Mouse (Mus musculus) lung, adult 2 months (tissue): ENCODE measurements around the gene Gid8. TPM values are rescaled to one million over a fixed set of nuclear protein-coding genes. Genes with fewer than 3 reads are reported as not detected.

ENCODE experiments used
- DNase-seq: peaks from one replicate; pipeline ENCODE4 v3.0.0; 2022
- H3K4me1 ChIP-seq: fragments of 200-500 bp; 2 replicates; pipeline ENCODE4 v1.6.1; 2011; ENCODE audit warnings: low read length; ENCODE audit not compliant: control insufficient read depth, insufficient read depth
- H3K4me3 ChIP-seq: fragments of 200-500 bp; replicated peaks from 2 replicates; pipeline ENCODE3; 2011; ENCODE audit warnings: low read depth, mild to moderate bottlenecking, control low read depth, low read length; ENCODE audit errors: extremely low read depth
- CTCF ChIP-seq: fragments of 200-500 bp; IDR thresholded peaks from 2 replicates; pipeline ENCODE4 v1.5.1; 2011; ENCODE audit warnings: mild to moderate bottlenecking, low read length, control low read depth; ENCODE audit not compliant: insufficient read depth
- POLR2A ChIP-seq: fragments of 200-500 bp; IDR thresholded peaks from 2 replicates; pipeline ENCODE4 v1.6.1; 2011; ENCODE audit warnings: low read depth, mild to moderate bottlenecking, control low read depth, low read length, borderline replicate concordance; ENCODE audit errors: extremely low read depth
- WGBS: fragments of 180-500 bp; shearing (Covaris S2); methylation state at CpG from one replicate; pipeline ENCODE4 v1.1.7; 2018; 5-methylcytosine and 5-hydroxymethylcytosine counted together
- polyA plus RNA-seq: library from polyadenylated mRNA; depleted of rRNA; stranded (reverse); fragments of >200 nt; gene quantifications from 2 replicates; pipeline ENCODE4 v1.2.3, GENCODE M21; 2012

Gid8 gene
- polyA plus RNA-seq, 1 experiment = 27.8 TPM

DNA sequence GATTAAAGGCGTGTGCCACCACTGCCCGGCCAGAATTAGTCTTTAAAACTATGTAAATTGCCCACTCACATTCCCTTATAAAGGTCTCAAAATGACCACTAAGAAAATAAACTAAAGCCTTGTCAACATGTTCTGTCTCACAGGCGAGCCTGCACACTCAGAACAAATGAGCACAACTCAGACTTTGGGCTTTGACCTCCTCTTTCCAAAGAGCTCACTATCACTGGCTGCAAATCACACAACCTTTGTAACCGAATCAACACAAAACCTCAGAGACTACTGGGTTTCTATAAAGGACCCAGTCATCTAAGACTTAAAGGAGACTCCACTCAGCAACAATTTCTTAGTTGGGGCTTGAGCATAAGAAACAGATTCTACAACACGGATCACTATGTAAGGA, 9.5 kb upstream of the Gid8 start:
- peaks cover 17% of the 10 kb centered on the region for H3K4me1 ChIP-seq
- TF ChIP-seq POLR2A (no peak), CTCF (no peak)
- H3K4me3 ChIP-seq = peak overlapping the region; percentile 96
- WGBS = 50% methylated on average over 5 of the region's 5 CpGs
- DNase-seq = no peak

DNA sequence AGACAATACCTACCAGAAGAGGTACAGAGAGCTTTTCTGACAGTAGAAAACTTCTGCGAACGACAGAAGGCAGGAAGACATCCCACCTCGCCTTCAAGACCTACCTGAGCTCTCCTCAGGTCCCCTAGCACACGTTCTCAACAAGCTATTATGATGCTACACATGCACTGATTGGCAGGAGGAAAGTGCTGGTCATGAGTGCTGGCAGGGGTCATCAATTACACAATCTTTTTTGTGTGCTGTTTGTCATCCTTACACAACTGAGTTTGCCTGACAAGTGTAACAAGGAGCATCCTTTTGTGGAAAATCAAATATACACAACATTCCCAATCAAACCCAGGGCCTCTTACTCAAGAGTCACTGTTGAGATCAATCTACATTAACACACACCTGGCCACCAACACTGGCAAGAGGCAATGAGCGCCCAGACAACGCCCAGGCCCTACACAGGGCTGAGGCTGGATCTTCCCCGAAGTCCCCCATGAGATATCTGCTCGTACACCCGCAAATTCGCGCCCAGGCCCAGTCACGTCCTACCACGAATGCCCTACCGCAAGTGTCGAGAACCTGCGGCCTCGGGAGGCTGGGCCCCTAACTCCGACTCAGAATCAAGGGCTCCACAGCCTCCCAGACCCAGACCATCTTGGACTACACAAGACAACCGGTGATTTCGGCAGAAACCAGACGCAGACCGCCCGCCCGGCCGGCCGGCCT, 8.7 kb upstream of the Gid8 start:
- H3K4me3 ChIP-seq = peak overlapping the region; percentile 96
- no peak for TF ChIP-seq CTCF
- TF ChIP-seq POLR2A = no peak
- no peak for DNase-seq
- H3K4me1 ChIP-seq = peaks cover 17% of the 10 kb centered on the region
- WGBS = 2% methylated on average over 26 of the region's 26 CpGs

DNA sequence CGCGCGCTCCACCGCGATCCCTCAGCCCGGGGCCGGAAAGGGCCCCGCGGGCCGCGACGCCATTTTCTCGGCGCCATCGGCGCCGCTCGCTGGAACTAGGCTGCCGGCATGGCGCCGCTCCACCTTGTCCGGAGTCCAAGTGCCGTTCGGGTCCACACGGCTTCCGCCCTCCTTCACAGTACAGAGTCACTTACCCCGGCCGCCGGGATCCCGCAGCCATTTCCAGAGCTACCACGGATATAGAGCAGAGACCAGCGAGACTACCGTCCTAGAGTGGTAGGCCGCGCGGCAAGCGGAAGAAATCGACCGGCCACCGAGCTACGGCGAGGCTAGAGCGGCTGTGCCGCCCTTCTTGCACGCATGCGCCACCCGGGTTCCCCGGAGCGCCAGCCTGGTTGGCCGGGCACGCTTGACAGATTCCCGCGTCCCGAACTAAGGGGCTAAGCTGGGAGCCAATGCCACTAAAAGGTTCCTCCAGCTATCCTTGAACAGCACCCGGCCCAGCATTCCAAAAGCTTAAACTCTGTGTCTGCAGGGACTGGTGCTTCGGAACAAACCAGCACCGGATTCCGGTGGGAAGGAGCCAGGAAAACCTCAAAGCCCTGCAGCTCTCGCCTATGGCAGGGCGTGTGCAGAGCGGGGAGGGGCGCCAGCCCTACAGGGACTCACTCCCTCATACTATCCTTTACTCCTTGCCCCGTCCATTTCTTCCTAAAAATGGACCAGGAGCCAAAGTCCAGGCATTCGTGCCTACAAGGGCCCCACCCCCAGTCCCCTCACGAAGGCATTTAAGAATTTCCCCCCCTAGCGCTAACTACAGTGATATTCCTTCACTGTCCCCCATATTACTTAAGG, 7.9 kb upstream of the Gid8 start:
- TF ChIP-seq POLR2A (peak; percentile 52; the same call in 1 of the 2 replicates), CTCF (no peak)
- DNase-seq = peak; percentile 90
- Histone ChIP-seq H3K4me3 (peak overlapping the region; percentile 96), H3K4me1 (peaks cover 17% of the 10 kb centered on the region)
- under 1% methylated on average over 66 of the region's 66 CpGs for WGBS

DNA sequence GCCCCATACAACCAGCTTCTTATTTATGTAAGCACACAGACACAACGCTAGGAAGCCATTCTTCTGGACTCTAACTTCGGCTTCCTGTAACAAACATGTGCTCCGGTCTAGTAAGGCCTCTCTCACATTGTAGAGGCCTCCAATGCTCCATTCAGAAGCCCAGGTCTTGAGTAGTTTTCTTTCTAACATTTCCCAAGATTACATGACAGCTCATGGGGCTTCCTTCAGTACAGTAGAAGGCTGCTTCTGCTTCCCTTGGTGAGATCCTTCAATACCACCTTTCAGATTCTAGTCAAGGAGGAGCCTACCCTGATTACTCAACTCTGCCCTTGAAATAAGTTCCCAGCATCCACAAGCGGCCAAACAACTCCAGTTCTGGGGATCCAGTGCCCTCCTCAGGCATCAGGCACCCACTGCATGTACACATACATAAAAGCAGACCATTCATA, 7.2 kb upstream of the Gid8 start:
- peak overlapping the region; percentile 67 for H3K4me3 ChIP-seq
- 18% methylated on average over 4 of the region's 4 CpGs for WGBS
- DNase-seq = no peak
- TF ChIP-seq POLR2A = no peak
- 0 out of 2 replicates have a peak, but pooled peaks have one; percentile 16 for TF ChIP-seq CTCF
- H3K4me1 ChIP-seq = peaks cover 17% of the 10 kb centered on the region

DNA sequence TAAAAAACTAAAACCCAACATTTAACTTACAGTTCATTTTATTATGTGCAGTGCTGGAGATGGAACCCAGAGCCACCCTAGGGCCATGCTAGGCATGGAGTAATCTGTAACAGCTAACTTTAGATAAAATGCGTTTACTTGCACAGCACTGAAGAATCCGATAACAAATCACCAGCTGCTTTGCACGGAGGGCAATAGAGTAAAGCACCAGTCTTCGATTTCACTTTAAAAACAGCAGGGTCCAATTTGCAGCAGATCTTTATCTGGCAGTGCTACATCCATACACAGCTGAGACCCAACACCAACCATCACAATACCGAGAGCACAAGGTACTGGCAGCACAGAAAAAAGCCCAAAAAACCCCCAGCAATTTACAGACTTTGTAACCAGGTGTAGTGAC, 6.7 kb upstream of the Gid8 start:
- DNase-seq = no peak
- no peak for TF ChIP-seq POLR2A
- no peak for TF ChIP-seq CTCF
- WGBS = 81% methylated on average over 5 of the region's 5 CpGs
- peaks cover 16% of the 10 kb centered on the region for H3K4me1 ChIP-seq
- H3K4me3 ChIP-seq = no peak overlapping the region

DNA sequence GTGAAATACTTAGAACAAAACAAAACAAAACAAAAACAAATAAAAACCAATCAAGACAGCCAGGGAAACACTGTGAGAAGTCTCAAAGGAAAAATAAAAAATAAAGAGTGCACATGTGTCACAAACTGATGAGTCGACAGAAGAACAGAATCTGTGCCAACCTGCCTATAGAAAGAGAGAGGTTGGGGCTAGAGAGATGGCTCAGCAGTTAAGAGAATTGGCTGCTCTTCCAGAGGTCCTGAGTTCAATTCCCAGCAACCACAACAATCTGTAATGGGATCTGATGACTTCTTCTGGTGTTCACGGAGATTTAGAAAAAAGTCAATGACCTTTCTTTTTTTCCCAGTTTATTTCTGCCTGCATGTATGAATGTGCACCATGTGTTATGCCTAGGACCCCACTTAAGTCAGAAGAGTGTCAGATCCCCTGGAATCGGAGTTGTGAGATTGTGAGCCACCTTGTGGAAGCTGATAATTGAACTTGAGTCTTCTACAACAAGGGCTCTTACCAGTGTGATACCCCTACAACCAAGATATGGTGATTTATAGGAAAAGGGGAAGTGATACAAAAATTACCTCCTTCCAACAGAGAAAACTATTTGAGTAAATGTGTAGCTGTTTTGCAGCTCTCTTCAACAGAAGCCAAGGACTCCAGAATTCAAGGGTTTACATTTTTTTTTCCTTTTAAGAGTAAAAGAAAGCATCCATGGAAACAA, 6.1 kb upstream of the Gid8 start:
- no peak for DNase-seq
- TF ChIP-seq CTCF (no peak), POLR2A (no peak)
- Histone ChIP-seq H3K4me1 (peaks cover 20% of the 10 kb centered on the region), H3K4me3 (no peak overlapping the region)
- WGBS = 58% methylated on average over 3 of the region's 3 CpGs

DNA sequence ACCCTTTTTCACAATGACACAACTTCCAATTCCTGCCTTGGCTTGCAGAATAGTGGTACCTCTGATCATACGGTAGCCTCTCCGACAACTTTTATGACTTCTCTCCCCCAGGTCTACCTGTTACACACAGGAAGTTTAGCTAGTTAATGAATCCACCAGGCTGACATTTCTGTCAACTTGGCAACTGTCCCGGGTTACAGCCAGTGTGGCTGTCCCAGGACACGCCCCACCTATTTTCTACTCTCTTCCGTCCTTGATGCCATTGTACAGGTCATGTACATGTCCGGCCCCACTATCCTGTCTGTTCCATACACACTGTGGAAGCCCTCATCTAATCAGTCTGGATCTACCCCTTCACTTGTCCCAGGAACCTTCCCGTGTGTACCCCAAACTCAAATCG, 5.3 kb upstream of the Gid8 start:
- H3K4me1 ChIP-seq = peaks cover 23% of the 10 kb centered on the region
- WGBS = 34% methylated on average over 8 of the region's 8 CpGs
- H3K4me3 ChIP-seq = no peak overlapping the region
- no peak for DNase-seq
- no peak for TF ChIP-seq CTCF
- no peak for TF ChIP-seq POLR2A

DNA sequence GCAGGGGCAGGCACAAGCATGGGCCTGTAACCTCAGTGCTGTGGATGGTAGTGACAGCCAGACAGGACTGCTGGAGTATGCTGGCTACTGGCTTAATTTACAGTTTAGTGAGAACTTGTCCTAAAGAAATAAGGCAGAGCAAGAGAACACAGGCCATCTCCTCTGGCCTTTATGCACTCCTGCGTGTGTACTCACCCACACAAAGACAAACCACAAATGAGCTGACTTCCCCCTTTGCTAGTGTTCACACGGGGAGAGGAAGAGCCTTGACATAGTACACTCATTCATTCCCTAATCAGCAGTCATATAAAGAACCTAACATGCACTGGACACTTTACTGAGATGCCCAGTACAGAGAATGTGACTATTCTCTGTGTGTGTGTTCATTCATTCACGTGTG, 4.9 kb upstream of the Gid8 start:
- TF ChIP-seq CTCF (no peak), POLR2A (no peak)
- Histone ChIP-seq H3K4me3 (no peak overlapping the region), H3K4me1 (peaks cover 20% of the 10 kb centered on the region)
- 53% methylated on average over 3 of the region's 3 CpGs for WGBS
- no peak for DNase-seq

DNA sequence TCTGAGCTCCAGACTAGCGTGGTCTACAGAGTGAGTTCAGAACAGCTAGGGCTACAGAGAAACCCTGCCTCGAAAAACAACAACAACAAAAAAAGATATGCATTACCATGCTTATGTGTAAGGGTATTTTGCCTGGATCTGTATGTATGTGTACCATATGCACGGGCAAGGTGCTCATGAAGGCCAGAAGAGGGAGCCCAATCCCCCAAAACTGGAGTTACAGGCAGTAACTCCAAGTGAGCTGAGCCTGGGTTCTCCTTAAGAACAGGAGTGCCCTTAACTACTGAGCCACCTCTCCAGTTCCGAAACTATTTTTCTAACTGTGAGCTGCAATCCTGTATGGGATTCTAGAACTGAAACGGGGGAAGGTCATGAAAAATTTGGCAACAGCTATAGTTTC, 3.9 kb upstream of the Gid8 start:
- Histone ChIP-seq H3K4me1 (peaks cover 16% of the 10 kb centered on the region; the same call in 1 of the 2 replicates), H3K4me3 (no peak overlapping the region)
- 93% methylated on average over 5 of the region's 5 CpGs for WGBS
- DNase-seq = no peak
- no peak for TF ChIP-seq CTCF
- TF ChIP-seq POLR2A = no peak

DNA sequence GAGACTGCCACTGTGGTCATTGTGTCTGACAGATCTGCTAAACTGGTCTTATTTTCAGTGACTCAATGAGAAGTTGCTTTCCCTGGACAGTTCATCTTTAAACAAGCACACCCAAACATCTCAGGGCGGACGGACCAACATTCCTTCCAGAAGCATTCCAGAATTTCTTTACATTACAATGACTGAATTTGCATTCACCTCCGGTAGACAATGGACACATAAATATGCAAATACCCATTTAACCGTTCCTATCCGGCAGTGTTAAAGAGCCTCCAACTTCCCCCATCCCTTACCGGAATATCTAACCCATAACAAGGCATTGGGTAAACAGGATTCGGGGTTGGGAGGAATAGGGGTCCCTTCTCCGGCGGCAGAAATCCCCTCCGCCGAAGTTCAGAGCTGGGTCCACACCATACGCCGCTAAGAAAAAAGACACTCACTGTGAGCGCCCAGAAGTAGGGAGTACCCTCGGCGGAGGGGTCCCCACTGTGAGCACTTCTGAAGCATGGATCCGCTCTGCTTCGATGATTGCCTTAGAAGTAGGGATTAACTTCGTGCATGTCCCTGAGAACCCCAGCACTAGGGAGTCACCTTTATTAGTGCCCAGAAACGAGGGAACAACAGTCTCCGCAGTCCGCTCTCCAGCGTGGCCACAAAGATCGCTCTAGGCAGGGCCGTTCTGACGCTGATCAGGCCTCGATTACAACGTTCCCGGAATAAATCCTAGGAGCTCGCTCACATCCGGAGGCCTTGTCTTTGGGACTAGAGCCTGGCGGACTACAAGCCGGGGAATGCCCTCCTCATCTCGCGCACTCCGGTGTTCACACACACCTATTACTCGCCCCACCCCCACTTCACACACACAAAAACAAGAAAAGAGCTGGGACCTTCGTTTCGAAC, 644 bp upstream of the Gid8 start:
- under 1% methylated on average over 39 of the region's 39 CpGs for WGBS
- no peak for DNase-seq
- TF ChIP-seq POLR2A (no peak), CTCF (no peak)
- peaks cover 19% of the 10 kb centered on the region for H3K4me1 ChIP-seq
- H3K4me3 ChIP-seq = peak overlapping the region; percentile 99
